Mouse (Mus musculus) forebrain, embryonic 11.5 days (tissue): ENCODE results near the gene Gdf7. TPM values are rescaled to one million over a fixed set of nuclear protein-coding genes. Genes with fewer than 3 reads are reported as not detected.
A peak's percentile ranks its signal among the peaks of the same experiment; 100 is the strongest.

ENCODE experiments used
- ATAC-seq: fragments of 200-750 bp; cut with Nextera tagmentation; replicated peaks from 2 replicates; pipeline ENCODE4 v1.8.0; 2017; ENCODE audit warnings: moderate TSS enrichment; ENCODE audit not compliant: low FRiP score
- DNase-seq: peaks from one replicate; pipeline ENCODE4 v3.0.0-alpha.2; 2017; ENCODE audit warnings: low spot score
- H3K27ac ChIP-seq: fragments of 300-500 bp; sonication (generic); 2 replicates; pipeline ENCODE4 v1.5.1; 2014; ENCODE audit warnings: low read depth, low read length
- H3K27me3 ChIP-seq: fragments of 300-500 bp; sonication (generic); 2 replicates; pipeline ENCODE4 v1.6.1; 2014; ENCODE audit warnings: mild to moderate bottlenecking, low read length, mixed read lengths; ENCODE audit not compliant: control insufficient read depth, insufficient read depth
- H3K36me3 ChIP-seq: fragments of 300-500 bp; sonication (generic); 2 replicates; pipeline ENCODE4 v1.6.1; 2014; ENCODE audit warnings: mild to moderate bottlenecking, low read length, moderate library complexity, mixed read lengths; ENCODE audit not compliant: control insufficient read depth, insufficient read depth
- H3K4me1 ChIP-seq: fragments of 300-500 bp; sonication (generic); replicated peaks from 2 replicates; pipeline ENCODE4 v1.6.1; 2014; ENCODE audit warnings: low read length, mixed read lengths; ENCODE audit not compliant: control insufficient read depth, insufficient read depth
- H3K4me2 ChIP-seq: fragments of 300-500 bp; sonication (generic); 2 replicates; pipeline ENCODE4 v1.6.1; 2014; ENCODE audit warnings: low read depth, mild to moderate bottlenecking, low read length, moderate library complexity, mixed read lengths; ENCODE audit not compliant: severe bottlenecking
- H3K4me3 ChIP-seq: fragments of 300-500 bp; sonication (generic); 2 replicates; pipeline ENCODE4 v1.5.1; 2014; ENCODE audit warnings: low read depth, low read length
- H3K9ac ChIP-seq: fragments of 300-500 bp; sonication (generic); 2 replicates; pipeline ENCODE4 v1.6.1; 2014; ENCODE audit warnings: low read length
- H3K9me3 ChIP-seq: fragments of 300-500 bp; sonication (generic); 2 replicates; pipeline ENCODE4 v1.6.1; 2016; ENCODE audit warnings: low read length, mixed read lengths; ENCODE audit not compliant: control insufficient read depth
- WGBS: fragments of 180-500 bp; shearing (Covaris S2); extraction: QIAGEN DNeasy Blood & Tissue Kit; methylation state at CpG from one replicate; pipeline ENCODE4 v1.1.7; 2014; 5-methylcytosine and 5-hydroxymethylcytosine counted together
- polyA plus RNA-seq: library from polyadenylated mRNA; unstranded; fragments of >200 nt; fragmentation: Nextera tagmentation; extraction: Ambion mirVana; gene quantifications from 2 replicates; pipeline ENCODE4 v1.2.1, GENCODE M21; 2014

Gdf7 gene
- polyA plus RNA-seq, 1 experiment from 2014 or later: not detected

GRCm38 (mm10) chr12:8332174-8332542 is 30.4 kb upstream of the Gdf7 start:
- ATAC-seq (no peak), DNase-seq (no peak)
- Histone ChIP-seq H3K36me3 (no peaks in the 10 kb centered on the region), H3K9me3 (no peaks in the 10 kb centered on the region), H3K4me3 (no peak overlapping the region), H3K27me3 (no peaks in the 10 kb centered on the region), H3K27ac (no peak overlapping the region), H3K9ac (no peak overlapping the region), H3K4me1 (no peaks in the 10 kb centered on the region; the same call in 1 of the 2 replicates), H3K4me2 (no peak overlapping the region)
- 70% methylated on average over 5 of the region's 5 CpGs for WGBS

DNA sequence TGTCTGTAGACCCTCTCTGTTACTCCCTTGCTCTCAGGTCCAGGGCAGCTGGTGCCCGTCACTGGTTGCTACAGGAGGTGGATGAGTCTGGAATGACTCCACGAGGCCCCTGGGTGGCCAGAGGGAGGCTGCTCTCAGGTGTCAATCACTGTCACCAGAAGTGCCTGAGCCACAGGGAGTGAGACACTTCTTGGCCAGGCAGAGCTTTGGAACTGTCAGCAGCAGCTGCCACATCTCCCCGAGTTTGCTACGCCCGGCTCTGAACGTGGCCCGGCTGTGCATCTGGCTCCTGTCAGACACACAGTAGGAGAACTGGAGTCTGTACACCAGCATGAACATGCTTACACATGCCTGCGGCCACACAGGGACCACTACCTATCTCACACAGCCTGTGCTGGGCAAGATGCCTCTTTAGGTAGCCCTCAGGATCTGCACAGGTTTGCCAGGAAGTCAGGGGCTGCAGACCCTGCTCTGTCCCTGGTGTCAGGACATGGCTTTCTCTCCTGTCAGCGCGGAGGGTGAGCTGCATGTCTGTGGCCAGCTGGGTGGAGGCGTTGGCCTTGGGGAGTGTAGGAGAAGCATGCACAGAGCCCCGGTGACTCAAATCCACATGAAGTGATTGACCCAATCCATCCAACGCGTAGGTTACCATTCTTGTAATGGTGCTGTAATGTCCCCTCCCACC is 29.9 kb upstream of the Gdf7 start:
- Histone ChIP-seq H3K4me2 (no peak overlapping the region), H3K9ac (no peak overlapping the region), H3K4me3 (no peak overlapping the region), H3K27ac (no peak overlapping the region), H3K4me1 (no peaks in the 10 kb centered on the region; the same call in 1 of the 2 replicates), H3K36me3 (no peaks in the 10 kb centered on the region), H3K9me3 (no peaks in the 10 kb centered on the region), H3K27me3 (no peaks in the 10 kb centered on the region)
- ATAC-seq: no peak
- 77% methylated on average over 14 of the region's 14 CpGs for WGBS
- DNase-seq: no peak

DNA sequence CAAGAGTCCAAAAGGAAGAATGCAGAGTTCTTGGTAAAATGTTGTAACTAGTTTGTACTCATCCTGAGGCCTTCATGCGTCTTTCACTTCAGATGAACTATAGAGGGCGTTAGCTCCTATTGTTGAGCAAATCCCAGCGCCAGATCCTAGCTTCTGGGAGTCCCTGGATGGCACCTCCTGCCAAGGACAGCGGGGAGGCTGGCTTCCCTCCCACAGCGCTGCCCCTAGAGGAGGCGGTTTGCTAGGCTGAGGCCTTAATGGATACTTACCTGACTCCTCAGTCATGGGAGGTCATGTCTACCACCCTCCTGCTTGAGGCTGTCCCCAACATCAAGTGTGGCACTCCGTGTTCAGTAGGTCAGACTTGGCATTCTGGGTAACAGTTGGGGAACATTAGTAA is 27.5 kb upstream of the Gdf7 start:
- ATAC-seq (no peak), DNase-seq (no peak)
- no peaks in the 10 kb centered on the region for H3K36me3 ChIP-seq
- H3K9ac ChIP-seq: no peak overlapping the region
- 89% methylated on average over 7 of the region's 7 CpGs for WGBS
- no peaks in the 10 kb centered on the region for H3K9me3 ChIP-seq
- H3K4me1 ChIP-seq: no peaks in the 10 kb centered on the region; the same call in 1 of the 2 replicates
- no peak overlapping the region for H3K4me3 ChIP-seq
- H3K27ac ChIP-seq: no peak overlapping the region
- no peaks in the 10 kb centered on the region for H3K27me3 ChIP-seq
- H3K4me2 ChIP-seq: no peak overlapping the region

DNA sequence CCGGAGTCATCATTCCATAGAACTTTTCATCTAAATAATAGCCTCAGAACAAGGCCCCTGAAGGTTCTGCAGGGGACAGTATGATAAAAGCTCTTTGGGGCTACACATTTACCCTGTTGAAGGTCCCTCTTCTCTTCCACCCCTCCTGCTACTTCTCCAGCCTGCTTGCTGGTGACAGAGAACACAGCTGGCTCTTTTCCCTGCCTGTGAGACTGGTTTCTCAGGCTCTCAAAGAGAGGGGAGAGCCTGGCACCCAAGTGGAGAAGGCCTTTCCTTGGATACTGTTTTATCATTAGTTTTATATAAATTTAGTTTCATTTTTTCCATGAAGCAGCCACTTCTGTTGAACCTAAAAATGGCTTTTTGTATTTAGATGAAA is 25.9 kb upstream of the Gdf7 start:
- no peaks in the 10 kb centered on the region for H3K9me3 ChIP-seq
- no peak overlapping the region for H3K4me3 ChIP-seq
- no peaks in the 10 kb centered on the region for H3K27me3 ChIP-seq
- no peaks in the 10 kb centered on the region; the same call in 1 of the 2 replicates for H3K4me1 ChIP-seq
- 62% methylated on average over 1 of the region's 1 CpGs for WGBS
- H3K4me2 ChIP-seq: no peak overlapping the region
- peak overlapping the region; percentile 61 for H3K9ac ChIP-seq
- ATAC-seq (no peak), DNase-seq (no peak)
- no peaks in the 10 kb centered on the region for H3K36me3 ChIP-seq
- peak overlapping the region; percentile 1; the same call in 1 of the 2 replicates for H3K27ac ChIP-seq

GRCm38 (mm10) chr12:8326825-8327674 is 25.3 kb upstream of the Gdf7 start:
- Histone ChIP-seq H3K36me3 (no peaks in the 10 kb centered on the region), H3K27ac (peak overlapping the region; percentile 1; the same call in 1 of the 2 replicates), H3K4me2 (no peak overlapping the region), H3K4me1 (no peaks in the 10 kb centered on the region; the same call in 1 of the 2 replicates), H3K9me3 (no peaks in the 10 kb centered on the region), H3K27me3 (no peaks in the 10 kb centered on the region), H3K9ac (peak overlapping the region; percentile 61), H3K4me3 (no peak overlapping the region)
- WGBS: 29% methylated on average over 17 of the region's 17 CpGs
- peak; percentile 98 for DNase-seq
- ATAC-seq: peak; percentile 94

DNA sequence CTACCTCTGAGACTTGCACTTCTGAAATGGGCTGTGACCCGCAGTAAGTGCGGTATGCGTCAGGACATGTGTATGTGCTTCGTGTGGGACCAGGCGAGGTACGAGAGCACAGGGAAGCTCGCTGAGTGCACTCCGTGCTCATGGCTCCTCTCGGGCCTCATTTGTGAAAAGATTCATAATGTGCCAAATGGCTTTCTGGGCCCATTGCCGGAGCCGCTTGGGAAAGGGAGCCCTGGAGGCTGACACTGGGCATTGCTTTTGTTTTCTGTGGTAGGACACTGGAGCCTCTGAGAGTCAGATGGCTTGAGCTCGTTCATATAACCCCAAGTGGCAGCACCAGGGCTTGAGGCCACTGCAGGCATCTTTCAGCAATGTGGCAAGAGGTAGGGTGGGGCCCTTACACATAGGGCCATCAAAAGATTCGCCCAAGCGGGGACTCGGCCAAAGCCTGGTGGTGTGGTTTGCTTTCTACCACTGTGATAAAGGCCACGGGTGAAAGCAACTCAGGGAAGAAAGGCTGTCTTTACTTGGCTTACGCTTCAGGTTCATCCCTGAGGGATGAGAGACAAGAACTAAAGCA is 24.3 kb upstream of the Gdf7 start:
- H3K27ac ChIP-seq: no peak overlapping the region
- ATAC-seq (no peak), DNase-seq (no peak)
- no peak overlapping the region for H3K4me3 ChIP-seq
- 93% methylated on average over 17 of the region's 17 CpGs for WGBS
- H3K9me3 ChIP-seq: no peaks in the 10 kb centered on the region
- no peaks in the 10 kb centered on the region for H3K36me3 ChIP-seq
- no peaks in the 10 kb centered on the region; the same call in 1 of the 2 replicates for H3K4me1 ChIP-seq
- no peak overlapping the region for H3K4me2 ChIP-seq
- no peaks in the 10 kb centered on the region for H3K27me3 ChIP-seq
- H3K9ac ChIP-seq: no peak overlapping the region

DNA sequence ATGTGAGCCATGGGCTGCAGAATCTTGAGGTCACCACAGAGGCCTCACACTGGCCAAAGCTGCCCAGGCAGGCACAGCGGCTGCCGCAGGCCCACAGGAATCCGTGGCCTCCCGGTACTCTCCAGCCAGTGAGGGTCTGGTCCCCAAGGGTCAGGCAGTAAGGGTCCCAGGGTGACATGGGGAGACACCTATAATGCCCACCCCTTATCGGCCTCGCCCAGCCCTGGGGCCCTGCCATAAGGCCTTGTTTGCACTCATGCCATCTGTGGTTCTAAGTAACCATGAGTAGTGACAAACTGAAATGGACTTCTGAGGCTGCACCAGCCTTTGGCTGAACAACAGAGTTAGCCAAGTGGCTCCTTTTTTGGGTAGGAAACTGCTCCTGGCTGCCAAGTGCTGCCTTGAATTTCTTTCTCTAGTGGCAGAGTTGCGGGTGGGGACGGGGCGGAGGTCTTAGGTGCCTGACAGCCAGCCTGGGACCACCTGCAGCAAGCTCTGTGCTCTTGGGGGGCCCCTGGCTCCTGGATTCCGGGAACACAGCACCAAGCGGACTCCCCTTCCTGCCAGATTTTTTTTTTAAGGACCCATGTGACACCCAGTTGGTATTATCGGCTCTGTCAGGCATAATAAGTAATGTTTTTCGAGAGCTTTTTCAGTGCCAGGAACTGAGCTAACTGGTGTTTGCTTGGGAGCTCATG is 23.6 kb upstream of the Gdf7 start:
- WGBS: 94% methylated on average over 13 of the region's 13 CpGs
- Histone ChIP-seq H3K27ac (no peak overlapping the region), H3K9ac (no peak overlapping the region), H3K4me2 (no peak overlapping the region), H3K4me1 (no peaks in the 10 kb centered on the region; the same call in 1 of the 2 replicates), H3K27me3 (no peaks in the 10 kb centered on the region), H3K9me3 (no peaks in the 10 kb centered on the region), H3K36me3 (no peaks in the 10 kb centered on the region), H3K4me3 (no peak overlapping the region)
- ATAC-seq: no peak
- DNase-seq: no peak

DNA sequence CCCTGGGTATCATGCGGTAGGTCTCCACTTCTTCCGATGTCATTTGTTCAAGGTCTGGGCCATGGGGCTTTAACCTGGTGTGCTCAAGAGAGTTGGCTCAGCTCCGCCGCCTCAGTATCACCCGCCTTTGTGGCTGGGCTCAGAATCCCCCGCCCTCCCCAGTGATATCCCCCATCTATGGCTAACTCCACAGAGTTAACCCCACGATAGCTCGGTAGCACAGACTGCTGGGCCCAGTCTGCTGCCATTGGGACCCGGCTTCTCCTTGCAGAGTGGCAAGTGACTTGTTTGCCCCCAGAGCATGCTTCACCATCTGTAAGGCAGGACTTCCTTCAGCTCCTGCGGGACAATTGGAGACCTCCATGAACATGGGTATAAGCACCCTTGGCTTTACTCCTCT is 22.3 kb upstream of the Gdf7 start:
- no peaks in the 10 kb centered on the region for H3K9me3 ChIP-seq
- DNase-seq (no peak), ATAC-seq (no peak)
- H3K9ac ChIP-seq: no peak overlapping the region
- no peak overlapping the region for H3K27ac ChIP-seq
- 84% methylated on average over 10 of the region's 10 CpGs for WGBS
- H3K4me3 ChIP-seq: no peak overlapping the region
- no peaks in the 10 kb centered on the region; the same call in 1 of the 2 replicates for H3K4me1 ChIP-seq
- H3K36me3 ChIP-seq: no peaks in the 10 kb centered on the region
- no peak overlapping the region for H3K4me2 ChIP-seq
- H3K27me3 ChIP-seq: no peaks in the 10 kb centered on the region
